Mouse (Mus musculus): Measurements from ENCODE around the gene Bend6. TPM values are rescaled to one million over a fixed set of nuclear protein-coding genes. Genes with fewer than 3 reads are reported as not detected.

Gene Bend6
- polyA plus RNA-seq, 1 experiment: 0.16 TPM

GRCm38 (mm10) chr1:33908191-33908962 lies 761 bp upstream of the Bend6 start, which contains the start of gene Dst:
Gene Dst (plus strand): TSS chr1:33908225.
- H3K4me1 ChIP-seq (ENCODE audit: control insufficient read depth, insufficient read depth, low read length): no peaks in the 10 kb centered on the region
- no peaks in the 10 kb centered on the region for H3K36me3 ChIP-seq (ENCODE audit: control insufficient read depth, insufficient read depth, low read length)
- TF ChIP-seq CTCF (conservative IDR thresholded peaks at IDR 0.05; ENCODE audit: insufficient read depth, insufficient read length, low read depth, low read length) (no peak), POLR2A (IDR thresholded peaks at IDR 0.05; ENCODE audit: low read depth, low read length) (no peak)
- peak within 1 kb of the TSS; percentile 56 for H3K4me3 ChIP-seq (ENCODE audit: insufficient read depth, low read depth, low read length)
- H3K27ac ChIP-seq (ENCODE audit: insufficient read depth, low read depth, low read length): no peak within 1 kb of the TSS
- WGBS: 5% methylated on average over 44 of the region's 44 CpGs
- H3K27me3 ChIP-seq (replicated peaks; ENCODE audit: control insufficient read depth, insufficient read depth, low read length): peaks cover 4% of the 10 kb centered on the region
- DNase-seq: no peak

GRCm38 (mm10) chr1:33906927-33907326 lies 689 bp downstream of the Bend6 start:
- Histone ChIP-seq H3K36me3 (ENCODE audit: control insufficient read depth, insufficient read depth, low read length) (no peaks in the 10 kb centered on the region), H3K4me3 (ENCODE audit: insufficient read depth, low read depth, low read length) (no peak overlapping the region), H3K4me1 (ENCODE audit: control insufficient read depth, insufficient read depth, low read length) (no peaks in the 10 kb centered on the region), H3K27ac (ENCODE audit: insufficient read depth, low read depth, low read length) (no peak overlapping the region), H3K27me3 (replicated peaks; ENCODE audit: control insufficient read depth, insufficient read depth, low read length) (peaks cover 4% of the 10 kb centered on the region)
- 10% methylated on average over 20 of the region's 20 CpGs for WGBS
- DNase-seq: no peak
- TF ChIP-seq POLR2A (IDR thresholded peaks at IDR 0.05; ENCODE audit: low read depth, low read length) (no peak), CTCF (conservative IDR thresholded peaks at IDR 0.05; ENCODE audit: insufficient read depth, insufficient read length, low read depth, low read length) (no peak)

GRCm38 (mm10) chr1:33906216-33906615 lies 1.4 kb downstream of the Bend6 start:
- no peaks in the 10 kb centered on the region for H3K4me1 ChIP-seq (ENCODE audit: control insufficient read depth, insufficient read depth, low read length)
- H3K4me3 ChIP-seq (ENCODE audit: insufficient read depth, low read depth, low read length): no peak overlapping the region
- WGBS: 44% methylated on average over 10 of the region's 10 CpGs
- H3K27ac ChIP-seq (ENCODE audit: insufficient read depth, low read depth, low read length): no peak overlapping the region
- H3K27me3 ChIP-seq (replicated peaks; ENCODE audit: control insufficient read depth, insufficient read depth, low read length): peaks cover 4% of the 10 kb centered on the region
- no peak for TF ChIP-seq POLR2A (IDR thresholded peaks at IDR 0.05; ENCODE audit: low read depth, low read length)
- H3K36me3 ChIP-seq (ENCODE audit: control insufficient read depth, insufficient read depth, low read length): no peaks in the 10 kb centered on the region
- DNase-seq: no peak

GRCm38 (mm10) chr1:33903587-33903986 lies 4.0 kb downstream of the Bend6 start:
- WGBS: 22% methylated on average over 9 of the region's 9 CpGs
- Histone ChIP-seq H3K27me3 (replicated peaks; ENCODE audit: control insufficient read depth, insufficient read depth, low read length) (peaks cover 4% of the 10 kb centered on the region), H3K4me1 (ENCODE audit: control insufficient read depth, insufficient read depth, low read length) (no peaks in the 10 kb centered on the region), H3K36me3 (ENCODE audit: control insufficient read depth, insufficient read depth, low read length) (no peaks in the 10 kb centered on the region), H3K27ac (ENCODE audit: insufficient read depth, low read depth, low read length) (no peak overlapping the region), H3K4me3 (ENCODE audit: insufficient read depth, low read depth, low read length) (no peak overlapping the region)
- DNase-seq: peak; percentile 26
- no peak for TF ChIP-seq POLR2A (IDR thresholded peaks at IDR 0.05; ENCODE audit: low read depth, low read length)
- no peak for TF ChIP-seq CTCF (conservative IDR thresholded peaks at IDR 0.05; ENCODE audit: insufficient read depth, insufficient read length, low read depth, low read length)

GRCm38 (mm10) chr1:33900175-33900574 lies 7.4 kb downstream of the Bend6 start:
- Histone ChIP-seq H3K27ac (ENCODE audit: insufficient read depth, low read depth, low read length) (no peak overlapping the region), H3K4me1 (ENCODE audit: control insufficient read depth, insufficient read depth, low read length) (no peaks in the 10 kb centered on the region), H3K36me3 (ENCODE audit: control insufficient read depth, insufficient read depth, low read length) (no peaks in the 10 kb centered on the region), H3K27me3 (replicated peaks; ENCODE audit: control insufficient read depth, insufficient read depth, low read length) (no peaks in the 10 kb centered on the region), H3K4me3 (ENCODE audit: insufficient read depth, low read depth, low read length) (no peak overlapping the region)
- DNase-seq: no peak
- 72% methylated on average over 8 of the region's 8 CpGs for WGBS
- no peak for TF ChIP-seq CTCF (conservative IDR thresholded peaks at IDR 0.05; ENCODE audit: insufficient read depth, insufficient read length, low read depth, low read length)
- no peak for TF ChIP-seq POLR2A (IDR thresholded peaks at IDR 0.05; ENCODE audit: low read depth, low read length)

DNA sequence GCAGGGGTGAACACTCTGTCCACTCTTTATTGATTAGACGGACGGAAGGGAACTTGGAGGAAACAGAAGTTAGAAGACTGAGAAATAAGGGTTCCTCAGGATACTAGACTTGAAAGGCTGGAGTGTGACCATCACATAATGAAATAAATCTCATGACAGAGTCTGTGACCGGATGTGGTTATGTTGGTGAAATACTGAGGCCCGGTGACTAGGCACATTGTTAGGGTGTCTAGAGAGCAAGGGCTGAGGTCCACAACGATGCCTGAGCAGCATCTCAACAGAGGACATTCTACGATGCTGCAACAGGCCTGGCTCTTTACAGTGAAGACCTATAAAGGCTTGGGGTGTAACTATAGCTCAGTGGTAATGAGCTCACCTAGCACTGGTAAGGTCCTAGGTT lies 9.2 kb downstream of the Bend6 start:
- no peaks in the 10 kb centered on the region for H3K4me1 ChIP-seq (ENCODE audit: control insufficient read depth, insufficient read depth, low read length)
- H3K27ac ChIP-seq (ENCODE audit: insufficient read depth, low read depth, low read length): no peak overlapping the region
- TF ChIP-seq POLR2A (IDR thresholded peaks at IDR 0.05; ENCODE audit: low read depth, low read length) (no peak), CTCF (conservative IDR thresholded peaks at IDR 0.05; ENCODE audit: insufficient read depth, insufficient read length, low read depth, low read length) (no peak)
- H3K27me3 ChIP-seq (replicated peaks; ENCODE audit: control insufficient read depth, insufficient read depth, low read length): no peaks in the 10 kb centered on the region
- no peak for DNase-seq
- no peak overlapping the region for H3K4me3 ChIP-seq (ENCODE audit: insufficient read depth, low read depth, low read length)
- no peaks in the 10 kb centered on the region for H3K36me3 ChIP-seq (ENCODE audit: control insufficient read depth, insufficient read depth, low read length)
- 89% methylated on average over 6 of the region's 6 CpGs for WGBS

- H3K27ac ChIP-seq (ENCODE audit: insufficient read depth, low read depth, low read length): no peak overlapping the region
- H3K36me3 ChIP-seq (ENCODE audit: control insufficient read depth, insufficient read depth, low read length): no peaks in the 10 kb centered on the region
- WGBS: 86% methylated on average over 11 of the region's 11 CpGs
- no peak overlapping the region for H3K4me3 ChIP-seq (ENCODE audit: insufficient read depth, low read depth, low read length)
- DNase-seq: no peak
- no peak for TF ChIP-seq CTCF (conservative IDR thresholded peaks at IDR 0.05; ENCODE audit: insufficient read depth, insufficient read length, low read depth, low read length)
- TF ChIP-seq POLR2A (IDR thresholded peaks at IDR 0.05; ENCODE audit: low read depth, low read length): no peak
- no peaks in the 10 kb centered on the region for H3K4me1 ChIP-seq (ENCODE audit: control insufficient read depth, insufficient read depth, low read length)
- no peaks in the 10 kb centered on the region for H3K27me3 ChIP-seq (replicated peaks; ENCODE audit: control insufficient read depth, insufficient read depth, low read length)
Measured at GRCm38 (mm10) chr1:33897426-33897825, 10.2 kb downstream of the Bend6 start.

Measured in kidney, adult 2 months (tissue).